Mouse (Mus musculus): Measurements from ENCODE around the gene Cdc5l.

GRCm38 (mm10) chr17:45480429-45480828 is 46.9 kb upstream of the Cdc5l start:
- peak; percentile 36 for TF ChIP-seq CTCF (IDR thresholded peaks at IDR 0.05)
- TF ChIP-seq EP300 (IDR thresholded peaks at IDR 0.05), result no peak

All from lung, postnatal 0 days (tissue).